Mouse (Mus musculus): ENCODE measurements at regions not wholly inside any gene's neighbourhood (a gene's known extent, or its start where the extent isn't known, plus 50 kb on each side); places are given as distances from the start of the nearest gene placed in this dataset.
A peak's percentile ranks its signal among the peaks of the same experiment; 100 is the strongest.

- no peaks in the 10 kb centered on the region for H3K9me3 ChIP-seq
- H3K4me3 ChIP-seq, result no peak overlapping the region
- ATAC-seq (ENCODE audit: low FRiP score), result no peak
- no peak overlapping the region for H3K4me2 ChIP-seq
- H3K27ac ChIP-seq, result no peak overlapping the region
- 72% methylated on average over 3 of the region's 3 CpGs for WGBS
- no peaks in the 10 kb centered on the region for H3K27me3 ChIP-seq
- no peak overlapping the region for H3K9ac ChIP-seq
- H3K36me3 ChIP-seq, result no peaks in the 10 kb centered on the region
- H3K4me1 ChIP-seq (replicated peaks), result no peaks in the 10 kb centered on the region
Measured at GRCm38 (mm10) chr3:139844443-139844842, 638.9 kb downstream of the Stpg2 start.

- Histone ChIP-seq H3K27me3 (no peaks in the 10 kb centered on the region), H3K4me3 (no peak overlapping the region), H3K27ac (no peak overlapping the region), H3K9me3 (no peaks in the 10 kb centered on the region), H3K4me1 (replicated peaks) (no peaks in the 10 kb centered on the region), H3K4me2 (no peak overlapping the region), H3K9ac (no peak overlapping the region), H3K36me3 (no peaks in the 10 kb centered on the region)
- ATAC-seq (ENCODE audit: low FRiP score), result no peak
- WGBS, result 46% methylated on average over 5 of the region's 5 CpGs
Measured at GRCm38 (mm10) chr3:139847826-139848225, 642.3 kb downstream of the Stpg2 start.

GRCm38 (mm10) chr3:139859966-139860635 is 654.6 kb downstream of the Stpg2 start:
- Histone ChIP-seq H3K4me1 (replicated peaks) (peaks cover 22% of the 10 kb centered on the region), H3K9me3 (no peaks in the 10 kb centered on the region), H3K4me3 (no peak overlapping the region), H3K27me3 (no peaks in the 10 kb centered on the region), H3K36me3 (no peaks in the 10 kb centered on the region), H3K4me2 (no peak overlapping the region), H3K9ac (no peak overlapping the region), H3K27ac (peak overlapping the region; percentile 81)
- 62% methylated on average over 16 of the region's 16 CpGs for WGBS
- ATAC-seq (ENCODE audit: low FRiP score), result 0 out of 2 replicates have a peak, but pooled peaks have one; percentile 12

GRCm38 (mm10) chr3:139860831-139861371 is 655.4 kb downstream of the Stpg2 start:
- ATAC-seq (ENCODE audit: low FRiP score), result peak; percentile 93
- Histone ChIP-seq H3K9me3 (no peaks in the 10 kb centered on the region), H3K27me3 (no peaks in the 10 kb centered on the region), H3K9ac (no peak overlapping the region; the same call in 1 of the 2 replicates), H3K27ac (peak overlapping the region; percentile 81), H3K36me3 (no peaks in the 10 kb centered on the region), H3K4me1 (replicated peaks) (peaks cover 22% of the 10 kb centered on the region), H3K4me3 (no peak overlapping the region), H3K4me2 (peak overlapping the region; percentile 10; the same call in 1 of the 2 replicates)
- 24% methylated on average over 9 of the region's 9 CpGs for WGBS

GRCm38 (mm10) chr3:139866329-139866728 is 660.8 kb downstream of the Stpg2 start:
- H3K4me3 ChIP-seq, result no peak overlapping the region
- no peak overlapping the region for H3K9ac ChIP-seq
- H3K27ac ChIP-seq, result 0 out of 2 replicates have a peak overlapping the region, but pooled peaks have one; percentile 2
- H3K36me3 ChIP-seq, result no peaks in the 10 kb centered on the region
- no peaks in the 10 kb centered on the region for H3K9me3 ChIP-seq
- H3K27me3 ChIP-seq, result no peaks in the 10 kb centered on the region
- no peak for ATAC-seq (ENCODE audit: low FRiP score)
- H3K4me1 ChIP-seq (replicated peaks), result peaks cover 7% of the 10 kb centered on the region
- H3K4me2 ChIP-seq, result no peak overlapping the region

GRCm38 (mm10) chr3:139867030-139867429 is 661.5 kb downstream of the Stpg2 start:
- no peak for ATAC-seq (ENCODE audit: low FRiP score)
- Histone ChIP-seq H3K4me2 (no peak overlapping the region), H3K27me3 (no peaks in the 10 kb centered on the region), H3K4me1 (replicated peaks) (peaks cover under 1% of the 10 kb centered on the region; the same call in 1 of the 2 replicates), H3K36me3 (no peaks in the 10 kb centered on the region), H3K4me3 (no peak overlapping the region), H3K27ac (no peak overlapping the region), H3K9ac (no peak overlapping the region), H3K9me3 (no peaks in the 10 kb centered on the region)
- WGBS, result 85% methylated on average over 4 of the region's 4 CpGs

GRCm38 (mm10) chr3:139867499-139867898 is 662.0 kb downstream of the Stpg2 start:
- Histone ChIP-seq H3K36me3 (no peaks in the 10 kb centered on the region), H3K9ac (no peak overlapping the region), H3K27ac (no peak overlapping the region)

GRCm38 (mm10) chr3:139869779-139870178 is 664.3 kb downstream of the Stpg2 start:
- Histone ChIP-seq H3K4me2 (no peak overlapping the region), H3K9me3 (no peaks in the 10 kb centered on the region), H3K27ac (no peak overlapping the region), H3K4me3 (no peak overlapping the region), H3K27me3 (no peaks in the 10 kb centered on the region), H3K9ac (no peak overlapping the region), H3K36me3 (no peaks in the 10 kb centered on the region), H3K4me1 (replicated peaks) (no peaks in the 10 kb centered on the region)
- ATAC-seq (ENCODE audit: low FRiP score), result no peak
- 89% methylated on average over 3 of the region's 3 CpGs for WGBS

More at GRCm38 (mm10) chr3:139867499-139867898, 662.0 kb downstream of the Stpg2 start:
- no peaks in the 10 kb centered on the region for H3K27me3 ChIP-seq
- 74% methylated on average over 3 of the region's 3 CpGs for WGBS
- no peaks in the 10 kb centered on the region for H3K4me1 ChIP-seq (replicated peaks)
- H3K9me3 ChIP-seq, result no peaks in the 10 kb centered on the region
- no peak overlapping the region for H3K4me2 ChIP-seq
- no peak overlapping the region for H3K4me3 ChIP-seq
- no peak for ATAC-seq (ENCODE audit: low FRiP score)

- H3K4me3 ChIP-seq, result no peak overlapping the region
- no peaks in the 10 kb centered on the region for H3K36me3 ChIP-seq
- no peak overlapping the region for H3K9ac ChIP-seq
- no peaks in the 10 kb centered on the region for H3K9me3 ChIP-seq
- H3K4me2 ChIP-seq, result peak overlapping the region; percentile 23
- peaks cover 11% of the 10 kb centered on the region; the same call in 1 of the 2 replicates for H3K4me1 ChIP-seq (replicated peaks)
- peak; percentile 93 for ATAC-seq (ENCODE audit: low FRiP score)
- H3K27ac ChIP-seq, result peak overlapping the region; percentile 48; the same call in 1 of the 2 replicates
- no peaks in the 10 kb centered on the region for H3K27me3 ChIP-seq
- 20% methylated on average over 14 of the region's 14 CpGs for WGBS
Measured at GRCm38 (mm10) chr3:139885942-139886860, 680.7 kb downstream of the Stpg2 start.

- WGBS, result 70% methylated on average over 5 of the region's 5 CpGs
- ATAC-seq (ENCODE audit: low FRiP score), result no peak
Measured at GRCm38 (mm10) chr3:139887265-139887664, 681.8 kb downstream of the Stpg2 start.

GRCm38 (mm10) chr3:139888537-139888936 is 683.0 kb downstream of the Stpg2 start:
- H3K36me3 ChIP-seq, result no peaks in the 10 kb centered on the region
- H3K27ac ChIP-seq, result no peak overlapping the region
- 73% methylated on average over 1 of the region's 1 CpGs for WGBS
- no peak overlapping the region for H3K9ac ChIP-seq
- H3K9me3 ChIP-seq, result no peaks in the 10 kb centered on the region
- no peak overlapping the region for H3K4me2 ChIP-seq
- peaks cover 11% of the 10 kb centered on the region; the same call in 1 of the 2 replicates for H3K4me1 ChIP-seq (replicated peaks)
- H3K27me3 ChIP-seq, result no peaks in the 10 kb centered on the region
- H3K4me3 ChIP-seq, result no peak overlapping the region
- no peak for ATAC-seq (ENCODE audit: low FRiP score)

More at GRCm38 (mm10) chr3:139887265-139887664, 681.8 kb downstream of the Stpg2 start:
- Histone ChIP-seq H3K4me1 (replicated peaks) (peaks cover 11% of the 10 kb centered on the region; the same call in 1 of the 2 replicates), H3K4me3 (no peak overlapping the region), H3K9ac (no peak overlapping the region), H3K9me3 (no peaks in the 10 kb centered on the region), H3K36me3 (no peaks in the 10 kb centered on the region), H3K4me2 (no peak overlapping the region), H3K27me3 (no peaks in the 10 kb centered on the region), H3K27ac (no peak overlapping the region)

GRCm38 (mm10) chr3:139890186-139890585 is 684.7 kb downstream of the Stpg2 start:
- no peak overlapping the region for H3K4me2 ChIP-seq
- no peaks in the 10 kb centered on the region for H3K36me3 ChIP-seq
- no peak overlapping the region for H3K4me3 ChIP-seq
- peaks cover 11% of the 10 kb centered on the region; the same call in 1 of the 2 replicates for H3K4me1 ChIP-seq (replicated peaks)
- H3K27me3 ChIP-seq, result no peaks in the 10 kb centered on the region
- H3K9me3 ChIP-seq, result no peaks in the 10 kb centered on the region
- 65% methylated on average over 2 of the region's 2 CpGs for WGBS
- H3K9ac ChIP-seq, result no peak overlapping the region
- no peak for ATAC-seq (ENCODE audit: low FRiP score)
- no peak overlapping the region for H3K27ac ChIP-seq

Data from hindbrain, embryonic 13.5 days (tissue).